Mouse (Mus musculus): ENCODE data around the gene Cep250. TPM values are rescaled to one million over a fixed set of nuclear protein-coding genes. Genes with fewer than 3 reads are reported as not detected.

The Cep250 gene
- polyA plus RNA-seq, 1 experiment from 2014 or later, result 23.4 TPM

DNA sequence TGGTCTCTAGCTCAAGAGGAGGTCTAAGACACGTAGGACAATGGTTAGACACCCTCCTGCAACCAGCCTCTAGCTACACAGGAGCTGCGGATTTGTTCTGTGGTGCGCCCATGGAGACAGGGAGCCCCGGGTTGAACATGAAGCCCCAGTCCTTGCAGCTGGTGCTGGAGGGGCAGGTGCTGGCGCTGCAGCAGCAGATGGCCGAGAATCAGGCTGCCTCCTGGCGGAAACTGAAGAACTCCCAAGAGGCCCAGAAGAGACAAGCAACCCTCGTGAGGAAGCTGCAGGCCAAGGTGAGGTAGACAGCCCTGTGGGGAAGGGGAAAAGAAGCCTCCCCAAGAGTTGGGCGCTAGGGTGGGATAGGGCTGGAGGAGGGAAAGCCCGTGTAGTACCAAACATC is 5.6 kb downstream of the Cep250 start:
- no peak for DNase-seq (ENCODE audit: low spot score)

- peak; percentile 58 for DNase-seq (ENCODE audit: low spot score)
Measured at GRCm38 (mm10) chr2:155962991-155963390, 6.7 kb downstream of the Cep250 start.

DNA sequence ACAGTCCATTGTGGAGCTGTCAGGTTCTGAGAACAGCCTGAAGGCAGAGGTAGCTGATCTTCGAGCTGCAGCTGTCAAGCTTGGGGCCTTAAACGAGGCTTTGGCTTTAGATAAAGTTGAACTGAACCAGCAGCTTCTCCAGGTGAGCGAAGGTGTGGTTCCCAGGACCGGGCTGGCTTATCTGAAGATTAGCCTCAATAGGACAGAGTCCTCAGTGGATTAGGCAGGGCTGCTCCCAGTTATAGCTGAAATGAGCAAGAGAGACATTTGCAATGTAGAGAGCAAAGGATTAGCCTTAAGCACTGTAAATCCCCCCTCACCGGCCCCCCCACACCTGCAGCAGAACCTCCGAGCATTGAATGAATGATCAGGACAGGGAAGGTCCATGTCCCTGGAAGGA is 17.1 kb downstream of the Cep250 start:
- no peak for DNase-seq (ENCODE audit: low spot score)

- peak; percentile 81 for DNase-seq (ENCODE audit: low spot score)
Measured at GRCm38 (mm10) chr2:155974087-155974731, 18.0 kb downstream of the Cep250 start.

DNA sequence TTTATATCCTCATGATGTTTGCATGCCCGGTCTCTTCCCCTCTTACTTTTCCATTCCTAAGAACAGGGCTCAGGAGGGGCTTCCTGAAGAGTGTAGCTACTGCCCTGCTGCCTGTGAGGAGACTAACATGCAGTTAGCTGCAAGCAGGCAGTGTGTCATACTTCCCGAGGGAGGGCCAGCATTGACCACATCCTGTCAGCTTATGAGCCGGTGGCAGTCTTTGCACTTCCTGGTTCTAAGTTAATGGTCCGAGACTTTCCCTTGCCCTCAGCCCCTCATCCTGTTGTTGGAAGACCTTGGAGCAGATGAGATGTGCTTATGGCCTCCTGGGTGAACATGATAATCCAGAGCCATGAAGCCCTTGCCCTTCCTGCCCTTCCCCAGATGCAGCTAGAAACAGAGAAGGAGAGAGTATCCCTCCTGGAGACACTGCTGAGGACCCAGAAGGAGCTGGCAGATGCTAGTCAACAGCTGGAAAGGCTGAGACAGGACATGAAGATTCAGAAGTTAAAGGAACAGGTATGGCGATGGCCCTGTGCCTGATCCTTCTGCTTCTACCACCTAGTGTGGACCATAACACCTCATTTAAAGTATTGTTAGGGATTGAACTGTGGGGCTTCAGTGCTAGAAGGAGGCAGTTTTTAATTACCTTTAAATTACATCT is 23.2 kb downstream of the Cep250 start:
- peak; percentile 72 for DNase-seq (ENCODE audit: low spot score)

DNA sequence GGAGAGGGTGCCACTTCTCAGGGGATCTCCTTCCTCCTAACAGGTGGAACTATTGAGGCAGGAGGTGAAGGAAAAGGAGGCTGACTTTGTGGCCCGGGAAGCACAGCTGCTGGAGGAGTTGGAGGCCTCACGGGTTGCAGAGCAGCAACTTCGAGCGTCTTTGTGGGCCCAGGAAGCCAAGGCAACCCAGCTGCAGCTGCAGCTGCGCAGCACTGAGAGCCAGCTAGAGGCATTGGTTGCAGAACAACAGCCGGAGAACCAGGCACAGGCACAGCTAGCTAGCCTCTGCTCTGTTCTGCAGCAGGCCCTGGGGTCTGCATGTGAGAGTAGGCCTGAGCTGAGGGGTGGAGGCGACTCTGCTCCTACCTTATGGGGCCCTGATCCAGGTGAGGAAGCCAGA is 29.5 kb downstream of the Cep250 start:
- peak; percentile 90 for DNase-seq (ENCODE audit: low spot score)

- peak; percentile 59 for DNase-seq (ENCODE audit: low spot score)
Measured at GRCm38 (mm10) chr2:155987131-155987530, 30.9 kb downstream of the Cep250 start.

DNA sequence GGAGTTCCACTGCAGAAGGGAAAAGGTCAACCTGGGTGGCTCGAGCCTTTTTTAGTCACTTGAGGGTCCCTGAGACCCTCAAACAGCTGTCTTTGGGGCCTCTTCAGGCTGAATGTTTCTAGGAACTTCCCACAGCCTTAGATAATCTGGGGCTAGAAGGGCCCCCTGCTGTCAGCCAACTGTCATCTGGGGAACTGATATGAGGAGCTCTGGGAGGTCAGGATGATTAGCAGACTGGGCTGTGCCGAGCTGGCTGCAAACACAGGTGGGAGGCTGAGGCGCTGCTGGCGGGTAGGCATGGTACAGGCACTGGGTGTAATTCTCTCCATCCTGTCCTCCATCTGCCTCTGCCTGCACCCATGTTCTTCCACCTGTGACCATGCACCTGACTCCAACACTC is 32.8 kb downstream of the Cep250 start:
- no peak for DNase-seq (ENCODE audit: low spot score)

DNA sequence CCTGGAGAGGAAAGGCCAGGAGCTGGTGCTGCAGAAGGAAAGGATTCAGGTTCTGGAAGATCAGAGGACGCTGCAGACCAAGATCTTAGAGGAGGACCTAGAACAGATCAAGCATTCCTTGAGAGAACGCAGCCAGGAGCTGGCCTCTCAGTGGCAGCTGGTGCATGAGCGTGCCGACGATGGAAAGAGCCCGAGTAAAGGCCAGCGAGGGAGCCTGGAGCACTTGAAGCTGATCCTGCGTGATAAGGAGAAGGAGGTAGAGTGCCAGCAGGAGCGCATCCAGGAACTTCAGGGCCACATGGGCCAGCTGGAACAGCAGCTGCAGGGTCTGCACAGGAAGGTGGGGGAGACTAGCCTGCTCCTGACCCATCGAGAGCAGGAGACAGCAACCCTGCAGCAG is 34.9 kb downstream of the Cep250 start:
- no peak for DNase-seq (ENCODE audit: low spot score)

DNA sequence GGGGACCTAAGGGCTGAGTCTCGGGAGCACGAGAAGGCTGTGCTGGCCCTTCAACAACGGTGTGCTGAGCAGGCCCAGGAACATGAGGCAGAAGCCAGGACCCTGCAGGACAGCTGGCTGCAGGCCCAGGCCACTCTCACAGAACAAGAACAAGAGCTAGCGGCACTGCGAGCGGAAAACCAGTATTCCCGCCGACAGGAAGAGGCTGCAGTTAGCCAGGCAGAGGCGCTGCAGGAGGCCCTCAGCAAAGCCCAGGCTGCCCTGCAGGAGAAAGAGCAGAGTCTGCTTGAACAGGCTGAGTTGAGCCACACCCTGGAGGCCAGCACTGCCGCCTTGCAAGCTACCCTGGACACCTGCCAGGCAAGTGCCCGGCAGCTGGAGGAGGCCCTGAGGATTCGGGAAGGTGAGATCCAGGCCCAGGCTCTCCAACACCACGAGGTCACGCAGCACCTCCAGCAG is 35.6 kb downstream of the Cep250 start:
- DNase-seq (ENCODE audit: low spot score), result no peak

GRCm38 (mm10) chr2:156005393-156005792 is 49.1 kb downstream of the Cep250 start:
- DNase-seq (ENCODE audit: low spot score), result peak; percentile 32

DNA sequence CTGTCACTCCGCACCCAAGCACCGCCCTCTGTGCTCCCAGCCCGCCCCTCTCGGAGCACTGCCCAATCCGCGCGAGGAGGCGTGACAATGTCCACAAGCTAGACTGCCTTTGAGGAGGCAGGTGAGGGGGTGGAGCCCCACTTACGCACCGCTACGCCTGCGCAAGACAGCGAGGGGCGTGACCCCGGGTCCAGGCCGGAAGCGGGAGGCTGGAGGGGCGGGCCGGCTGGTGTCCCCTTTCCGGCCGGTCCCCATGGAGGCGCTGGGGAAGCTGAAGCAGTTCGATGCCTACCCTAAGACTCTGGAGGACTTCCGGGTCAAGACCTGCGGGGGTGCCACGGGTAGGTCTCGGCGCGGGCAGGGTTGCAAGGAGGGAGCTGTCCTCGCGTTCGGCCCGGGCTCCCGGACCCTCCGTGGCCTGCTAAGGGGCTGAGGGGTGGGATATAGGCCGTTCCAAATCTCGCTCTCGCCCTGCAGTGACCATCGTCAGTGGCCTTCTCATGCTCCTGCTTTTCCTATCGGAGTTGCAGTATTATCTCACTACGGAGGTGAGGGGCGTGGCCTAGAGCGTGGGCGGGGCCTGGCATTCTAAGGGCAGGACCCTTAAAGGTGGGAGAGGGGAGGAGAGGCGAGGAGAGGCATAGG is 51.8 kb downstream of the Cep250 start, which contains the start of the genes 6430550D23Rik and Ergic3:
TSS of gene 6430550D23Rik (minus strand) at position 90 of the 645 bp plus-strand sequence.
TSS of gene Ergic3 (plus strand) at position 158 of the 645 bp plus-strand sequence.
- peak; percentile 99 for DNase-seq (ENCODE audit: low spot score)

DNA sequence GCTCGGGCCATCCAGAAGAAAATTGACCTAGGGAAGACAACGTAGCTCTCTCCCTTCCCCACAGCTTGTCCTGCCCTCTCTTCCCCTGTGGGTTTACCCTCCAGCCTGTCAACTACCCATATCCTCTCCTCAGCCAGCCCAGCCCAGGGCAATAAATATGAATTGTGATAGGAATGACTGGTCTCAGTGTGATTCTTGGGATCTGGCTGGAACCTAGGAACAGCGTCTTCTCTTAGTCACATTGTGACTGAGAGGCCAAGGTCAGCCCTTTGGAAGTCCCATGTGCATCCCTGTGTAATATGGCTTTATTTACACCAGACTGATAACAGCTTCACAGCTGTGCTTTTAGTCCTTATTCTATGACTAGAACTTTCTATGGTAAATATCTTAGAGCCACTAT is 61.8 kb downstream of the Cep250 start:
- no peak for DNase-seq (ENCODE audit: low spot score)

DNA sequence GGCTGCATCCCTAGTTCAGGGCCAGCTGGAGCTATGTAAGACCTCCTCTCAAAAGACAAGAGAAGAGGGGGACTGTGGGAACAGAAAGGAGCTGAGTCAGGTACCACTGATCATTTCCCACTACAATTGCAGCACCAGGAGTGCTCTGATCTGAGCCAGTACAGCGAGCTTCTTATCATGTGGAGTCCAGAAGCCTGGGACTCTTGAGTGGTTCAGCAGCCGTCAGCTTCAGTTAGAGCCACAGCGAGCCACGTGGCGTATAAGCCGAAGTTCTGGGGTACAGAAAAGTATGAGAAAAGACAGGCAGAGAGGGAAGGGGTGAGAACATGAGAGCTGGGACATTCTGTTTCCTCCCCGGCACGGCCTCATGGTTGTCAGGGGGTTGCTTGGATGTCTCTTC is 65.0 kb downstream of the Cep250 start:
- DNase-seq (ENCODE audit: low spot score), result no peak

DNA sequence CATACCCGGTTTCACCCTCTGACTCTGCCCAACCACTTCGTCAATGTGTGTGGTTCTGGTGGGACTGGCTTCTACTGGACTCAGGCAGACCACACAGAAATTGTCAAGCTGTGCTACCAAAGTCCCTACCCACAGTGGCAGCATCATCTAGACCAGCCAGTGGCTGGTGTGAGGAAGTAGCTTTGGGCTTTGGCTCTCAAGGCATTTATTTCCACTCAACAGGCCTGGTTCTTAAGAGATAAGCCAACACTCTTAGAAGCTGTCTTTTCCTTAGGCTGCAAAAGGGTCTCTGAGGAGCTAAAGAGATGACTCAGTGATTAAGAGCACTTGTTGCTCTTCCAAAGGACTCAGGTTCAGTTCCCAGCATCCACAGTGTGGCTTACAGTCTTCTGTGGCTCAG is 65.5 kb downstream of the Cep250 start:
- DNase-seq (ENCODE audit: low spot score), result no peak

GRCm38 (mm10) chr2:156025482-156025881 is 69.2 kb downstream of the Cep250 start:
- DNase-seq (ENCODE audit: low spot score), result no peak

- DNase-seq (ENCODE audit: low spot score), result no peak
Measured at GRCm38 (mm10) chr2:156039390-156039789, 83.1 kb downstream of the Cep250 start.

DNA sequence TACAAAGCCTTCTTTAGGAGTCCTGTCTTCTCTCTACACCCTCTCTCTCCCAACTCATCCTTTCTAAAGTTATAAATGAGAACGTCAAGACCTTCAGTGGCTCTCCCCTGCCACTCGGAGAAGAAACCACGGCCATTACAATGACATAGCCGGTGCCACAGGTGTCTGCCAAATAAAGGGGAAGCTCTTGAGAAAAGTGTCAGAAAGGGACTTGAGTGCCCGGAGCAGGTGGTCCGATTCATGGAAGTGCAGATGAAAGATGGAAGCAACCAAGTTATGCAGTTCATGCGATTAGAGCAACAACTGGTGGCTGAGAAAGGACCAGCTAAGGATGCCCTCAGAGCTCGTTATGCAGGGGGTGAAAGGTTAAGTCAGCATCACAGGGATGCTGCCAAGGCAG is 86.6 kb downstream of the Cep250 start:
- DNase-seq (ENCODE audit: low spot score), result no peak

DNA sequence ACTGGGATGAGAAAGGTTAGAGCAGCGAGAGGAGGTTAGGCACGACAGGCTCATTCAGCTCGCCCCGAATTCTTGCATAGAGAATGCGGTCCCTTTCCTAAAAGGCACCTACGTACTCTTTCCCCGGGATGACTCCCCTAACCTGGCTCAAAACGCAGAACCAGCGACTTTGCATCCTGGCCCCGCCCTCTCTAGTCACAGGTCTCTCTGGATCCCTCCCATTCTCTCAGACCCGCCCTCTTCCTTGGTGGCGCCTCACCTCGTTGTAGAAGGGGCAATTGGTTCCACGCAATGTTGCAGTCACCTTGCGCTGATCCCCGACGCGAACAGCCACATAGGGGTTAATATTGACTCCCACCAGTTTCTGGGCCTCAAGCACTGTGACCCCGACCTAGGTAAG is 91.7 kb downstream of the Cep250 start:
- DNase-seq (ENCODE audit: low spot score), result peak; percentile 58

All from thymus, postnatal 0 days (tissue).